8 mouse cellular contexts compared by ENCODE assay signal in the genomic region with DNA sequence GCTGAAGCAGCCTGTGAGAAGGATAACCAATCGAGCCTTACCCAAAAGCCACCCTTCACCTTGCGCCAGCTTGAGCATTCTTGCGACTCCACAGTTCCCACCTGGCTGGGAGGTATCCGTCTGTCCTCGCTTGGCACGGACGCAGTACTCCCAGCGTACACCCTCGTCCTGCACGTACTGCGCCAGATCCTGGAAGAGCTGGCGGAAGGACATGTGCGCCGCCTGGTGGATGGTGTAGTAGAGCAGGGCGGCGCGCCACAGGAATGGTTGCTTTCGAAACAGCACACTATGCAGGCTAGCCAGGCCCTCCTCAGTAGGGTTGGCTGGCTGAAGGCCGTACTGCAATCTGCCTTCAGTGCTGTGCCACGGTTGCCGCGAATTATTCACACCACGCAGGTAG. TPM values are rescaled to one million over a fixed set of nuclear protein-coding genes. Genes with fewer than 3 reads are reported as not detected.
DNase-seq lines count a peak whose midpoint lies in the region; ATAC-seq and TF ChIP-seq lines count a peak whose summit lies in the region.

No protein-coding gene starts in this region.

- peaks cover 6% of the 10 kb centered on the region for H3K4me1 ChIP-seq in heart, embryonic 11.5 days (ENCODE audit: control insufficient read depth, insufficient read depth, low read length)
- H3K4me1 ChIP-seq in cerebellum, adult 2 months (ENCODE audit: control insufficient read depth, insufficient read depth, low read length): peaks cover 9% of the 10 kb centered on the region
- H3K4me1 ChIP-seq in limb, embryonic 15.5 days: peaks cover 19% of the 10 kb centered on the region
- peaks cover 42% of the 10 kb centered on the region for H3K4me1 ChIP-seq in neural tube, embryonic 13.5 days (replicated peaks)

- TF ChIP-seq POLR2A in cerebellum, adult 2 months (IDR thresholded peaks at IDR 0.05; ENCODE audit: borderline replicate concordance, insufficient read depth, low read length): no peak

- H3K9ac ChIP-seq in heart, embryonic 11.5 days (ENCODE audit: low read depth, low read length): no peak overlapping the region
- no peak overlapping the region for H3K9ac ChIP-seq in limb, embryonic 15.5 days
- no peak overlapping the region for H3K9ac ChIP-seq in neural tube, embryonic 13.5 days

- peak; percentile 73 for TF ChIP-seq CTCF in cerebellum, adult 2 months (IDR thresholded peaks at IDR 0.05; ENCODE audit: borderline replicate concordance, insufficient read depth, low read depth, low read length)

- 0 out of 2 replicates have a peak, but pooled peaks have one; percentile 28 for ATAC-seq in heart, embryonic 11.5 days (replicated peaks; ENCODE audit: insufficient number of reproducible peaks, low FRiP score, low TSS enrichment)
- peak; percentile 71 for ATAC-seq in granulocyte monocyte progenitor cell, adult 5-6 weeks (replicated peaks; ENCODE audit: poor library complexity, severe bottlenecking)
- ATAC-seq in limb, embryonic 15.5 days (ENCODE audit: insufficient number of reproducible peaks, low FRiP score, low TSS enrichment, low read depth): peak; percentile 47; the same call in 1 of the 2 replicates
- ATAC-seq in neural tube, embryonic 13.5 days (ENCODE audit: low read depth): 0 out of 2 replicates have a peak, but pooled peaks have one; percentile 5

- H3K4me2 ChIP-seq in heart, embryonic 11.5 days: no peak overlapping the region
- no peak overlapping the region for H3K4me2 ChIP-seq in limb, embryonic 15.5 days
- H3K4me2 ChIP-seq in neural tube, embryonic 13.5 days: no peak overlapping the region

- no peak overlapping the region for H3K4me3 ChIP-seq in heart, embryonic 11.5 days (ENCODE audit: low read depth, low read length)
- peak overlapping the region; percentile 13 for H3K4me3 ChIP-seq in cerebellum, adult 2 months (replicated peaks; ENCODE audit: insufficient read depth, low read depth, low read length)
- no peak overlapping the region for H3K4me3 ChIP-seq in limb, embryonic 15.5 days
- no peak overlapping the region for H3K4me3 ChIP-seq in neural tube, embryonic 13.5 days

- no peaks in the 10 kb centered on the region for H3K9me3 ChIP-seq in heart, embryonic 11.5 days (replicated peaks; ENCODE audit: control insufficient read depth, low read length)
- no peaks in the 10 kb centered on the region for H3K9me3 ChIP-seq in limb, embryonic 15.5 days
- H3K9me3 ChIP-seq in neural tube, embryonic 13.5 days: no peaks in the 10 kb centered on the region

- 26% methylated on average over 23 of the region's 23 CpGs for WGBS in heart, embryonic 11.5 days (ENCODE audit: insufficient replicate concordance)
- 20% methylated on average over 23 of the region's 23 CpGs for WGBS in cerebellum, adult 2 months
- WGBS in limb, embryonic 15.5 days: 22% methylated on average over 23 of the region's 23 CpGs
- WGBS in neural tube, embryonic 13.5 days: 23% methylated on average over 23 of the region's 23 CpGs

- H3K27ac ChIP-seq in heart, embryonic 11.5 days (ENCODE audit: low read depth, low read length): no peak overlapping the region
- no peak overlapping the region for H3K27ac ChIP-seq in cerebellum, adult 2 months (ENCODE audit: insufficient read depth, low read length)
- no peak overlapping the region for H3K27ac ChIP-seq in limb, embryonic 15.5 days
- H3K27ac ChIP-seq in neural tube, embryonic 13.5 days (replicated peaks): no peak overlapping the region

- no peak for DNase-seq in heart, adult 8-10 months (ENCODE audit: low spot score)
- DNase-seq in CD4-positive, CD25-positive, alpha-beta regulatory T cell, adult 2 months (ENCODE audit: low read depth, low spot score): peak; percentile 80
- peak; percentile 60 to 65 for DNase-seq in cerebellum, adult 2 months
- no peak for DNase-seq in frontal cortex, postnatal 25 days (ENCODE audit: low spot score in 2 of 2)

- H3K36me3 ChIP-seq in heart, embryonic 11.5 days (ENCODE audit: control insufficient read depth, insufficient read depth, low read length): no peaks in the 10 kb centered on the region; the same call in 1 of the 2 replicates
- peaks cover 13% of the 10 kb centered on the region; the same call in 1 of the 2 replicates for H3K36me3 ChIP-seq in limb, embryonic 15.5 days
- peaks cover 54% of the 10 kb centered on the region for H3K36me3 ChIP-seq in neural tube, embryonic 13.5 days

- peaks cover 30% of the 10 kb centered on the region for H3K27me3 ChIP-seq in heart, embryonic 11.5 days (ENCODE audit: control insufficient read depth, insufficient read depth, low read length)
- H3K27me3 ChIP-seq in cerebellum, adult 2 months (ENCODE audit: control insufficient read depth, insufficient read depth, low read length): no peaks in the 10 kb centered on the region
- peaks cover 20% of the 10 kb centered on the region for H3K27me3 ChIP-seq in limb, embryonic 15.5 days
- peaks cover 31% of the 10 kb centered on the region for H3K27me3 ChIP-seq in neural tube, embryonic 13.5 days

RNA-seq across cellular contexts. Expression of a gene that starts 6.6 kb away (rescaled TPM):
- 4.5 and 6.7 TPM in 2 replicates for polyA plus RNA-seq in heart, embryonic 11.5 days (2014; fragmentation: Nextera tagmentation; extraction: Ambion mirVana)
- total RNA-seq in heart, adult 8-10 months (2022): 1 to 10 TPM; 1.1 to 1.6 (median 1.5) TPM
- 25.1 and 27.4 TPM in 2 replicates for polyA plus RNA-seq in cerebellum, adult 2 months (2012; rRNA removed)
- 2.7 and 4.0 TPM in 2 replicates for total RNA-seq in granulocyte monocyte progenitor cell, adult 5-6 weeks (2014; fragmentation: Nextera tagmentation)
- 0.56 and 0.93 TPM in 2 replicates for total RNA-seq in granulocyte monocyte progenitor cell, adult 5-6 weeks (2017)
- 11.0 and 11.1 TPM in 2 replicates for polyA plus RNA-seq in limb, embryonic 15.5 days (2015; fragmentation: Nextera tagmentation; extraction: Ambion mirVana)
- polyA plus RNA-seq in neural tube, embryonic 13.5 days (2015; fragmentation: Nextera tagmentation; extraction: Ambion mirVana): 120 and 124 TPM in 2 replicates

RNA-seq across cellular contexts. Expression of a gene that starts 7.1 kb away (rescaled TPM):
- 1.8 and 2.0 TPM in 2 replicates for polyA plus RNA-seq in heart, embryonic 11.5 days (2014; fragmentation: Nextera tagmentation; extraction: Ambion mirVana)
- 10 to 100 TPM; 23.7 to 28.3 (median 27.1) TPM for total RNA-seq in heart, adult 8-10 months (2022)
- polyA plus RNA-seq in cerebellum, adult 2 months (2012; rRNA removed): 8.8 and 10.4 TPM in 2 replicates
- not detected in 2 replicates for total RNA-seq in granulocyte monocyte progenitor cell, adult 5-6 weeks (2014; fragmentation: Nextera tagmentation)
- total RNA-seq in granulocyte monocyte progenitor cell, adult 5-6 weeks (2017): not detected in 2 replicates
- 3.1 and 5.3 TPM in 2 replicates for polyA plus RNA-seq in limb, embryonic 15.5 days (2015; fragmentation: Nextera tagmentation; extraction: Ambion mirVana)
- polyA plus RNA-seq in neural tube, embryonic 13.5 days (2015; fragmentation: Nextera tagmentation; extraction: Ambion mirVana): 5.3 and 6.9 TPM in 2 replicates

RNA-seq across cellular contexts. Expression of a gene that starts 12.8 kb away (rescaled TPM):
- 10.8 and 15.0 TPM in 2 replicates for polyA plus RNA-seq in heart, embryonic 11.5 days (2014; fragmentation: Nextera tagmentation; extraction: Ambion mirVana)
- 1 to 10 TPM; 3.6 to 6.2 (median 4.8) TPM for total RNA-seq in heart, adult 8-10 months (2022)
- polyA plus RNA-seq in cerebellum, adult 2 months (2012; rRNA removed): 17.0 and 20.0 TPM in 2 replicates
- total RNA-seq in granulocyte monocyte progenitor cell, adult 5-6 weeks (2014; fragmentation: Nextera tagmentation): not detected in 2 replicates
- total RNA-seq in granulocyte monocyte progenitor cell, adult 5-6 weeks (2017): 0.60 and 2.5 TPM in 2 replicates
- polyA plus RNA-seq in limb, embryonic 15.5 days (2015; fragmentation: Nextera tagmentation; extraction: Ambion mirVana): 9.0 and 10.6 TPM in 2 replicates
- 12.8 and 14.3 TPM in 2 replicates for polyA plus RNA-seq in neural tube, embryonic 13.5 days (2015; fragmentation: Nextera tagmentation; extraction: Ambion mirVana)

RNA-seq across cellular contexts. Expression of a gene that starts 13.5 kb away (rescaled TPM):
- polyA plus RNA-seq in heart, embryonic 11.5 days (2014; fragmentation: Nextera tagmentation; extraction: Ambion mirVana): not detected in 2 replicates
- 1 to 10 TPM; 3.3 to 5.0 (median 4.5) TPM for total RNA-seq in heart, adult 8-10 months (2022)
- polyA plus RNA-seq in cerebellum, adult 2 months (2012; rRNA removed): 18.4 and 24.5 TPM in 2 replicates
- not detected in 2 replicates for total RNA-seq in granulocyte monocyte progenitor cell, adult 5-6 weeks (2014; fragmentation: Nextera tagmentation)
- total RNA-seq in granulocyte monocyte progenitor cell, adult 5-6 weeks (2017): not detected in 2 replicates
- polyA plus RNA-seq in limb, embryonic 15.5 days (2015; fragmentation: Nextera tagmentation; extraction: Ambion mirVana): 0.33 and 0.41 TPM in 2 replicates
- polyA plus RNA-seq in neural tube, embryonic 13.5 days (2015; fragmentation: Nextera tagmentation; extraction: Ambion mirVana): 0.32 and 0.44 TPM in 2 replicates

RNA-seq across cellular contexts. Expression of a gene that starts 14.4 kb away (rescaled TPM):
- 70.7 and 81.9 TPM in 2 replicates for polyA plus RNA-seq in heart, embryonic 11.5 days (2014; fragmentation: Nextera tagmentation; extraction: Ambion mirVana)
- 10 to 100 TPM; 18.7 to 21.9 (median 21.4) TPM for total RNA-seq in heart, adult 8-10 months (2022)
- 81.6 and 91.5 TPM in 2 replicates for polyA plus RNA-seq in cerebellum, adult 2 months (2012; rRNA removed)
- total RNA-seq in granulocyte monocyte progenitor cell, adult 5-6 weeks (2014; fragmentation: Nextera tagmentation): 139 and 170 TPM in 2 replicates
- 44.3 and 50.9 TPM in 2 replicates for total RNA-seq in granulocyte monocyte progenitor cell, adult 5-6 weeks (2017)
- polyA plus RNA-seq in limb, embryonic 15.5 days (2015; fragmentation: Nextera tagmentation; extraction: Ambion mirVana): 63.7 and 65.5 TPM in 2 replicates
- 49.3 and 51.8 TPM in 2 replicates for polyA plus RNA-seq in neural tube, embryonic 13.5 days (2015; fragmentation: Nextera tagmentation; extraction: Ambion mirVana)

Comparison
In these comparisons a context has a peak if more than half of its experiments do, and no peak if none do; other contexts are left out.
1. ATAC-seq: peak in every context shown above with its lines; median percentile 71 in granulocyte monocyte progenitor cell, adult 5-6 weeks; 47 in limb, embryonic 15.5 days; 28 in heart, embryonic 11.5 days; 5 in neural tube, embryonic 13.5 days.
2. DNase-seq: peak in CD4-positive, CD25-positive, alpha-beta regulatory T cell, adult 2 months (single experiment) and cerebellum, adult 2 months (2 of 2); none in heart, adult 8-10 months (single experiment) and frontal cortex, postnatal 25 days (0 of 2).